Mouse (Mus musculus) kidney, adult 11 months (tissue): Measurements from ENCODE around the gene Jarid2.

Experiments used
- DNase-seq: peaks from one replicate; pipeline ENCODE4 v3.0.0; 2022

Gene Jarid2

GRCm38 (mm10) chr13:44851426-44851825 lies 122.2 kb downstream of the Jarid2 start:
- no peak for DNase-seq

- no peak for DNase-seq
Measured at GRCm38 (mm10) chr13:44852024-44852423, 122.8 kb downstream of the Jarid2 start.

GRCm38 (mm10) chr13:44865566-44865965 lies 136.3 kb downstream of the Jarid2 start:
- DNase-seq: no peak

- peak; percentile 9 for DNase-seq
Measured at GRCm38 (mm10) chr13:44868037-44868650, 138.9 kb downstream of the Jarid2 start.

- DNase-seq: peak; percentile 84
Measured at GRCm38 (mm10) chr13:44869418-44870119, 140.3 kb downstream of the Jarid2 start.

GRCm38 (mm10) chr13:44876799-44877198 lies 147.5 kb downstream of the Jarid2 start:
- DNase-seq: no peak

GRCm38 (mm10) chr13:44881001-44881400 lies 151.7 kb downstream of the Jarid2 start:
- DNase-seq: no peak

- no peak for DNase-seq
Measured at GRCm38 (mm10) chr13:44886221-44886620, 156.9 kb downstream of the Jarid2 start.

- DNase-seq: no peak
Measured at GRCm38 (mm10) chr13:44890612-44891011, 161.3 kb downstream of the Jarid2 start.

GRCm38 (mm10) chr13:44891813-44892730 lies 162.8 kb downstream of the Jarid2 start:
- no peak for DNase-seq

- no peak for DNase-seq
Measured at GRCm38 (mm10) chr13:44896211-44896610, 166.9 kb downstream of the Jarid2 start.

- DNase-seq: no peak
Measured at GRCm38 (mm10) chr13:44902299-44902698, 173.0 kb downstream of the Jarid2 start.

GRCm38 (mm10) chr13:44903416-44903815 lies 174.1 kb downstream of the Jarid2 start:
- DNase-seq: no peak

GRCm38 (mm10) chr13:44904271-44904670 lies 175.0 kb downstream of the Jarid2 start:
- no peak for DNase-seq

GRCm38 (mm10) chr13:44906141-44906540 lies 176.9 kb downstream of the Jarid2 start:
- peak; percentile 85 for DNase-seq

GRCm38 (mm10) chr13:44907702-44908101 lies 178.4 kb downstream of the Jarid2 start:
- peak; percentile 77 for DNase-seq

GRCm38 (mm10) chr13:44908790-44909189 lies 179.5 kb downstream of the Jarid2 start:
- no peak for DNase-seq

GRCm38 (mm10) chr13:44912851-44913250 lies 183.6 kb downstream of the Jarid2 start:
- DNase-seq: peak; percentile 64

GRCm38 (mm10) chr13:44913560-44913959 lies 184.3 kb downstream of the Jarid2 start:
- peak; percentile 76 for DNase-seq

GRCm38 (mm10) chr13:44915382-44915781 lies 186.1 kb downstream of the Jarid2 start:
- no peak for DNase-seq

- DNase-seq: no peak
Measured at GRCm38 (mm10) chr13:44915945-44916344, 186.7 kb downstream of the Jarid2 start.

GRCm38 (mm10) chr13:44917202-44917601 lies 187.9 kb downstream of the Jarid2 start:
- DNase-seq: no peak

- no peak for DNase-seq
Measured at GRCm38 (mm10) chr13:44918269-44918668, 189.0 kb downstream of the Jarid2 start.
